Mouse (Mus musculus): ENCODE results near the gene Adgre4. TPM values are rescaled to one million over a fixed set of nuclear protein-coding genes. Genes with fewer than 3 reads are reported as not detected.

Adgre4 gene
- total RNA-seq (2014; rRNA removed; ENCODE audit: low replicate concordance) (0.04 and 0.08 TPM in 2 replicates), polyA plus RNA-seq (2015; fragmentation: Nextera tagmentation; extraction: Ambion mirVana) (0.20 and 0.23 TPM in 2 replicates)

DNA sequence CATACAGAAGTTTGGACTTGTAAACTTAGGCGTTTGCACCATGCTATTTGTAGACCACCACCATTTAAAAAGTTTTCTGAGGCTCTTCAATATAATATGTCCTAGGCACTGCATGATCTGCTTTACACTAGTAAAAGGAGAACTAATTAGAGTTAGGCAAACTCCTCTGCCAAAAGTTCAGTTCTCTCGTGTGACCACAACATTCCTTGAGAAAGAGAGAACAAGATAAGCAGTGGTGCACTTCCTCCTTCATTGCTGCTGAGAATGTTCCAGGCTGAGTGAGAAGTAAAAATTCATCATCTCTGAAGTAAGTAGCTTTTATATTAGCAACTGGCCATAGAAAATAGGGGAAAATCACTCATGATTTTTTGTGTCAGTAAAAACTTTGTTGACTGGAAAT, at the start of gene Adgre4:
Gene Adgre4 (plus strand): TSS at position 199 of the 400 bp plus-strand sequence.
- Histone ChIP-seq H3K4me1 (ENCODE audit: control insufficient read depth, insufficient read depth) (no peaks in the 10 kb centered on the region), H3K27me3 (ENCODE audit: control insufficient read depth, insufficient read depth, low read length) (no peaks in the 10 kb centered on the region), H3K4me3 (ENCODE audit: low read depth, low read length) (no peak within 1 kb of the TSS), H3K9ac (replicated peaks; ENCODE audit: low read depth, low read length) (no peak within 1 kb of the TSS), H3K9me3 (replicated peaks; ENCODE audit: control insufficient read depth, low read length) (no peaks in the 10 kb centered on the region), H3K27ac (ENCODE audit: low read depth) (no peak within 1 kb of the TSS), H3K4me2 (ENCODE audit: low read depth, low read length) (no peak within 1 kb of the TSS), H3K36me3 (replicated peaks; ENCODE audit: control insufficient read depth, insufficient read depth, low read length) (no peaks in the 10 kb centered on the region)
- TF ChIP-seq EP300 (IDR thresholded peaks at IDR 0.05; ENCODE audit: low read depth) (no peak), CTCF (IDR thresholded peaks at IDR 0.05; ENCODE audit: low read depth) (no peak)
- 28% methylated on average over 2 of the region's 2 CpGs for WGBS
- no peak for ATAC-seq (ENCODE audit: insufficient read depth, low read depth)
- DNase-seq (ENCODE audit: low spot score): no peak

DNA sequence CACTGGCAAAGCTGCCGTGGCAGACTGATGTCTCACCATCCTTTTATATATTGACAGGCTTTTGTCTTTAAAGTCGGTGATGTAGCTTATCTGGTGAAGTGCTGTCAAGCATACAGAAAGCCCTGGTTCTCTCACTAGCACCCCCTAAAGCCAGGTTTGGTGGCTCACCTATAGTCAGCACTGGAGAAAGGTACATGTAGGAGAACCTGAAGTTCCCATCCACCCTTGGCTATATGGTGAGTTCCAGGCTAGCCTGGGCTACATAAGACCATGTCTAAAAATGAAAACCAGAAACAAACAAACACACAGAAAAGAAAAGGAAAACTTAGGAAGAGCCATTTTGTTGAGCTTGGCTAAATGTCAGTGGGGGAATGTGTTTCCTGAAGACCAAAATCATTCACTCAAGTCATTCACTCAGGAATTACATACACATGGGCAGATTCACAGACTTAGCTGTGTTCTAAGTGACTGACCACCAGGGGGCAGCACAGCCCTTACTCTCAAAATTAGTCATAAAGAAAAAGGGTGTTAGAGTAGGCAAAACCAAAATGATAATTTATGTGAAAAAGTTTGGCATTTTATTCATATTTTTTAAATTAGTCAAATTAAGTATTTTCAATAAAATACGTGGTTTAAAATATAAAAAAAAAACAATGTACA, 47.5 kb upstream of the Adgre4 start:
- Histone ChIP-seq H3K9me3 (replicated peaks; ENCODE audit: control insufficient read depth, low read length) (no peaks in the 10 kb centered on the region), H3K4me1 (ENCODE audit: control insufficient read depth, insufficient read depth) (no peaks in the 10 kb centered on the region), H3K9ac (replicated peaks; ENCODE audit: low read depth, low read length) (no peak overlapping the region), H3K4me2 (ENCODE audit: low read depth, low read length) (no peak overlapping the region), H3K36me3 (replicated peaks; ENCODE audit: control insufficient read depth, insufficient read depth, low read length) (peaks cover 10% of the 10 kb centered on the region), H3K27ac (ENCODE audit: low read depth) (no peak overlapping the region), H3K27me3 (ENCODE audit: control insufficient read depth, insufficient read depth, low read length) (no peaks in the 10 kb centered on the region), H3K4me3 (ENCODE audit: low read depth, low read length) (no peak overlapping the region)
- WGBS: 55% methylated on average over 3 of the region's 3 CpGs
- TF ChIP-seq CTCF (IDR thresholded peaks at IDR 0.05; ENCODE audit: low read depth): peak; percentile 73
- no peak for TF ChIP-seq EP300 (IDR thresholded peaks at IDR 0.05; ENCODE audit: low read depth)
- no peak for ATAC-seq (ENCODE audit: insufficient read depth, low read depth)
- DNase-seq (ENCODE audit: low spot score): peak; percentile 71

DNA sequence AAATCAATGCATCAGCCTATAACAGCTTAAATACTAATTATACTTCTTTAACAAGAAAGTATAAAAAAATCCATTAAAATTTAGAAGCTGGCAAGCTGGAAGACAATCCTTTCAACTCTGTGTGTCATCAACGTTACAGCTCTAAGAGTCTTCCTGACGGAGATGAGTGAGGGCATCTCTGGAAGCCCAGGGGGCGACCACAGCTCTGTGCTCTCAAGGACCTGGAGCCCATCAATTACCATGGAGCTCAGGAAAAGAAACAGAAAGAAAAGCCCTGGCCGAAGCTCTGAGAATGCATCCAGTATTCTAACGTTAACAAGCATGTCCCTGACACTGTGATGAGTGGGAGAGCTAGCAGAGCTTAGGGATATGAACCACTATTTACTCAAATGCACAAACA, 46.9 kb upstream of the Adgre4 start:
- Histone ChIP-seq H3K36me3 (replicated peaks; ENCODE audit: control insufficient read depth, insufficient read depth, low read length) (peaks cover 4% of the 10 kb centered on the region; the same call in 1 of the 2 replicates), H3K4me1 (ENCODE audit: control insufficient read depth, insufficient read depth) (no peaks in the 10 kb centered on the region), H3K9me3 (replicated peaks; ENCODE audit: control insufficient read depth, low read length) (no peaks in the 10 kb centered on the region), H3K27me3 (ENCODE audit: control insufficient read depth, insufficient read depth, low read length) (no peaks in the 10 kb centered on the region), H3K4me2 (ENCODE audit: low read depth, low read length) (no peak overlapping the region), H3K27ac (ENCODE audit: low read depth) (no peak overlapping the region), H3K4me3 (ENCODE audit: low read depth, low read length) (no peak overlapping the region), H3K9ac (replicated peaks; ENCODE audit: low read depth, low read length) (no peak overlapping the region)
- WGBS: 77% methylated on average over 5 of the region's 5 CpGs
- DNase-seq (ENCODE audit: low spot score): no peak
- TF ChIP-seq EP300 (IDR thresholded peaks at IDR 0.05; ENCODE audit: low read depth): no peak
- no peak for TF ChIP-seq CTCF (IDR thresholded peaks at IDR 0.05; ENCODE audit: low read depth)
- ATAC-seq (ENCODE audit: insufficient read depth, low read depth): no peak

DNA sequence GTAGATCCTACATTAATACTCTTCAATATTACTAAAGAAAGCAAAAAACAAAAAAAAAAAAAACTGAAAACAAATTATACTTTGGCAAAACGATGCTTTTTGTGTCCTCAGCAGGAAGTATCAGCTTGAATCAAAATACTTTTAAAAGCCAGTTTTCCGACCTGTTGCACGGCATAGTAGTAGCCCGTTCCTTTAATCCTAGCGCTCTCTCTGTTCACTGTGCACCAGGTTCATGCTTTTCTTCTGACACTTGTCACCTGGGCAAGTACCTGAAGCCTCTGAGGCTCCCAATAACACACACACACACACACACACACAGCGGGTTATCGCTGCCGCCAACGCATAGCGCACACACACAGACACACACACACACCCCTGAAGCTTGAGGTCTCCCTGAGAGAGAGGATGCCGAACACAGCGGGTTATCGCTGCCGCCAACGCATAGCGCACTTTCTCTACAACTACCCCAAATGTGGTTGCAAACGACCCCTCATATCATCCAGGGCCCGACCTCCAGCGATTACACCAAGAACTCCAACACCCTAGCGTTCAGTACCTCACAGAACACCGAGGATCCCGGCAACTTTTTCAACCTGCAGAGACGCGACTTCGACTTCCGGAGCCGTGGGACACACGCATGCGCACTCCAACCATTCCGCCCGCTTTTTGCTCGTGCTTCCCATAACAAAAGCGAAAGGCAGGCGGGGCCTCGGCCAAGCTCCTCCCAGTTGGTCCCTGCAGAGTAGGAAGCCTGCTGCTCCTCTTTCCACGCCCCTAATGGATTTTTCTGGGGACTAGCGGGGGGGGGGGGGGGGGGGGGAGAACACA, 37.6 kb upstream of the Adgre4 start, which contains the start of gene Pot1b:
Gene Pot1b (minus strand): TSS at position 645 of the 828 bp plus-strand sequence.
- H3K36me3 ChIP-seq (replicated peaks; ENCODE audit: control insufficient read depth, insufficient read depth, low read length): peaks cover 13% of the 10 kb centered on the region; the same call in 1 of the 2 replicates
- TF ChIP-seq EP300 (IDR thresholded peaks at IDR 0.05; ENCODE audit: low read depth) (no peak), CTCF (IDR thresholded peaks at IDR 0.05; ENCODE audit: low read depth) (0 out of 2 replicates have a peak, but pooled peaks have one; percentile 8)
- no peaks in the 10 kb centered on the region for H3K27me3 ChIP-seq (ENCODE audit: control insufficient read depth, insufficient read depth, low read length)
- no peaks in the 10 kb centered on the region for H3K9me3 ChIP-seq (replicated peaks; ENCODE audit: control insufficient read depth, low read length)
- H3K9ac ChIP-seq (replicated peaks; ENCODE audit: low read depth, low read length): peak within 1 kb of the TSS; percentile 60
- H3K27ac ChIP-seq (ENCODE audit: low read depth): peak within 1 kb of the TSS; percentile 47
- WGBS: under 1% methylated on average over 37 of the region's 37 CpGs
- no peaks in the 10 kb centered on the region for H3K4me1 ChIP-seq (ENCODE audit: control insufficient read depth, insufficient read depth)
- peak within 1 kb of the TSS; percentile 98 for H3K4me2 ChIP-seq (ENCODE audit: low read depth, low read length)
- peak; percentile 95 for DNase-seq (ENCODE audit: low spot score)
- peak within 1 kb of the TSS; percentile 88 for H3K4me3 ChIP-seq (ENCODE audit: low read depth, low read length)
- ATAC-seq (ENCODE audit: insufficient read depth, low read depth): peak; percentile 100

DNA sequence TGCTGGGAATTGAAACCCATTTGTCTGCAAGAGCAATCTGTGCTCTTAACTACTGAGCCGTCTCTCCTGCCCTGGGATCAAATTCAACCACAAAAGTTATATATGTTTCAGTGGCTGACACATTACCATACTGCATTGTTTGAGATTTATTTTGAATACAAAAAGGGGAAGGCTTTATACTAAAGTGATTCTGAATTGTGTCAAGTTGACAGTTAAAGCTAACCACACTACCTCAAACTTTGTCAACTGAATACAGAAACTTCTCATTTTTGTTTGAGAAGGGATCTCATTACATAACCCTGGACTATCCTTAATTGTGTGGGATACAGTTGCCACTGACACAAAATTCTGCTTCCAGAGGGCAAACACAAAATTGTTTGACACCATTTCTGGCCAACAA, 28.5 kb upstream of the Adgre4 start:
- H3K36me3 ChIP-seq (replicated peaks; ENCODE audit: control insufficient read depth, insufficient read depth, low read length): no peaks in the 10 kb centered on the region
- TF ChIP-seq EP300 (IDR thresholded peaks at IDR 0.05; ENCODE audit: low read depth) (no peak), CTCF (IDR thresholded peaks at IDR 0.05; ENCODE audit: low read depth) (no peak)
- H3K4me2 ChIP-seq (ENCODE audit: low read depth, low read length): no peak overlapping the region
- 56% methylated on average over 1 of the region's 1 CpGs for WGBS
- no peak for ATAC-seq (ENCODE audit: insufficient read depth, low read depth)
- no peaks in the 10 kb centered on the region for H3K4me1 ChIP-seq (ENCODE audit: control insufficient read depth, insufficient read depth)
- no peak for DNase-seq (ENCODE audit: low spot score)
- H3K9me3 ChIP-seq (replicated peaks; ENCODE audit: control insufficient read depth, low read length): no peaks in the 10 kb centered on the region
- no peak overlapping the region for H3K27ac ChIP-seq (ENCODE audit: low read depth)
- no peaks in the 10 kb centered on the region for H3K27me3 ChIP-seq (ENCODE audit: control insufficient read depth, insufficient read depth, low read length)
- H3K4me3 ChIP-seq (ENCODE audit: low read depth, low read length): no peak overlapping the region
- no peak overlapping the region for H3K9ac ChIP-seq (replicated peaks; ENCODE audit: low read depth, low read length)
